Mouse (Mus musculus) Patski (cell line): ENCODE results near the gene Uhmk1. TPM values are rescaled to one million over a fixed set of nuclear protein-coding genes. Genes with fewer than 3 reads are reported as not detected.

Experiments
- ATAC-seq: fragments of 100-300 bp; one replicate; pipeline ENCODE4 v1.8.0; 2021
- CTCF ChIA-PET: fragments of 350-600 bp; sonication (Branson Sonifier 250); formaldehyde crosslinking; loops from one replicate; lab custom pipeline; 2022; ENCODE audit warnings: inconsistent platforms; lab: Charles Lee
- POLR2A ChIA-PET: fragments of 350-600 bp; sonication (Branson Sonifier 250); formaldehyde crosslinking; loops from one replicate; lab custom pipeline; 2022; ENCODE audit warnings: antibody characterized with exemption, inconsistent platforms; lab: Charles Lee
- DNase-seq: peaks from one replicate; pipeline ENCODE4 v3.0.0-alpha.2; 2011; ENCODE audit warnings: low read depth, low spot score
- H3K27me3 ChIP-seq: fragments of 371-371 bp; one replicate; pipeline ENCODE4 v1.5.1; 2021
- CTCF ChIP-seq: fragments of 100-300 bp; IDR thresholded peaks from one replicate; pipeline ENCODE4 v1.5.1; 2021
- in situ Hi-C: fragments of 300-500 bp; cut with MboI; formaldehyde crosslinking; loops from 3 replicates; pipeline ENCODE4 v1.11.1; 2018; ENCODE audit warnings: low pct_unique_long_range_greater_than_20kb, mixed read lengths
- polyA plus RNA-seq: library from polyadenylated mRNA; unstranded; gene quantifications from one replicate; pipeline ENCODE4 v1.2.3, GENCODE M21; 2021

Uhmk1 gene
- polyA plus RNA-seq, 1 experiment from 2014 or later = 47.4 TPM

DNA sequence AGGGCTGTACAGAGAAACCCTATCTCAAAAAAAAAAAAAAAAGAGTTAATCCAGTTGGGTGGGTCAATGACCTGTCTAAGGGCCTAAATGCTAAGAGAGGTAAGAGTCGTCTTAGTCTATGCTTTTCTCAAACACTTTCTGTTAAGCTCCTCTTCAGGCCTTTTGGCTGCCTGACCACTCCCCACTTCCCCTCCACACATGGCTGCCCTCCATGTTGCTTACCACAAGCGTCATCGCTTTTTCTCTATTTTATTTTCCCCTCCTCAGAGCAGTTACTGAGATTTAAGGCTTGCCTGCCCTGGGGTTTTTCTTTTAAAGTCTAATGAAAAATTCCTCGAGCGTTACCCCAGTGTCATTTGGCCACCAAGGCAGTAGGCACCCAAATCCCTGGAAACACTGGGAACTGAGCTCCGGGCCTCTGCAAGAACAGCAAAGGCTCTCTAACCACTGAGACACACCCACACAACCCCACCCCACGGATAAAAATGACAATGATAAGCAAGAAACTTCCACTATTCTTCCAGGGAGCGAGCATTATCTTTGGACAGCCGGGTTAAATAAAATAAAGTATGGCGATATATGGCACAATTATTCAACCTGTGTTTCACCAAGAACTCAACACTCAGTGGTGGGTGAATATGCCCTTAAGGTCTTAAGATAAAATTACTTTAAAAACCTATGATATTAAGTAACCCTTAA lies 1.9 kb downstream of the Uhmk1 start:
- ATAC-seq = no peak
- ChIA-PET CTCF (no interaction called here), POLR2A (no interaction called here)
- H3K27me3 ChIP-seq = no peaks in the 10 kb centered on the region
- no peak for TF ChIP-seq CTCF
- DNase-seq = no peak
- in situ Hi-C loops = no loop called here

DNA sequence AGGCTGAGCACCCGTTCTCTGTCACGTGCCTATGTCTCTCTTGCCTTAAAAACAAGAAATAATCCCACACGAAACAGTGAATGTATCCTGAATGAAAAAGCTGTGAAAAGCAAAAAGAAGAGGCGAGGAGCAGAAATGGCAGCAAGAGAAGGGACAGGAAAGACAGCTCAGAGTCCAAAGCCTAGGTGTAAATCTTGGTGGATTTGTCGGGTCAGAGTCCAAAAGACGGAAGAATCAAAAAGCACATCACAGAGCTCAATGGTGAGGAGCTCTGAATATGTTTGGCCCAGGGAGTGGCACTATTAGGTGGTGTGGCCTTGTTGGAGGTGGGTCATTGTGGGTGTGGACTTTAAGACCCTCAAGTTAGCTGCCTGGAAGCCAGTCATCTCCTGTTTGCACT lies 8.8 kb downstream of the Uhmk1 start:
- DNase-seq = no peak
- no peak for ATAC-seq
- no peaks in the 10 kb centered on the region for H3K27me3 ChIP-seq
- TF ChIP-seq CTCF = no peak
- POLR2A ChIA-PET = no interaction called here
- CTCF ChIA-PET = interaction anchor here (1.0 kb wide), 1 partner anchor 9 kb away, joined by 3 read pairs; no protein-coding TSS in a partner anchor
- in situ Hi-C loops = no loop called here

DNA sequence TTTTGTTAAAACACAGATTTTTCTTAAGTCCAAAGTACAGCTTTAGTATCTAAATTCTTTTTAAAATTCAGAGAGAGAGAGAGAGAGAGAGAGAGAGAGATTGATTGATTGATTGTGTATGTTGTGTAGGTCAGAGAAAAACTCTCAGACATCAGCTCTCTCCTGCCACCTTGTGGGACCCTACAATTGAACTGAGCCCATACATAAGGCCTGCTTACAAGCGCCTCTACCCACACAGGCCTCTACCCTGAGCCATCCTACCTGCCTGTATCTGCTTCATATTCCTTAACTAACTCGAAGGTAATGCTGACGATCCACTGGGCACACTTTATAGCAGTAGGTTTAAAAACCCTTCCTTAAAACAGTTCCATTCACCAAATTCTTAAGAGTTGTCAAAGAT lies 14.8 kb downstream of the Uhmk1 start:
- POLR2A ChIA-PET = no interaction called here
- in situ Hi-C loops = no loop called here
- DNase-seq = no peak
- ATAC-seq = no peak
- CTCF ChIA-PET = interaction anchor here (0.7 to 3.9 kb wide), 8 partner anchors 9 to 261 kb away, joined by 3 to 18 read pairs (median 3); no protein-coding TSS in a partner anchor
- TF ChIP-seq CTCF = peak; percentile 58
- no peaks in the 10 kb centered on the region for H3K27me3 ChIP-seq

DNA sequence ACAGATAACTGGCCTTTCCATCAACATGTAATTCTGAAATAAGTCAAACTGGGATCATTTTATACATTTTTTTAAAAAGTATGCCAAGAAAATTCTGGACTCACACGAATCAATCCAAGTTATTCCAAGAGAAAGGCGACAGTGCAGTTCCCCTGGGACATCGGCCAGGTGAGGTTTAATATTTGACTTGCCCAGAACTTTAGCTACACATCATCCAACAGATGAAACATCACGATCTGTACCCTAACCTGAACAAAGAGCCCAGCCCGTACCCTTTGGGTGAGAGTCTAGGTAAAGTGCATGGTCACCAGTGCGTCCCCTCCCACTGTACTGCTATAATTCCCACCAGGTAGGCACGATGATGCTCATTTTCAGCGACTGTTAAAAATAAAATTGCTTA lies 19.0 kb downstream of the Uhmk1 start:
- no peaks in the 10 kb centered on the region for H3K27me3 ChIP-seq
- CTCF ChIA-PET = interaction anchor here (0.9 to 1.1 kb wide), 2 partner anchors 9 to 41 kb away, joined by 3 read pairs; no protein-coding TSS in a partner anchor
- no peak for DNase-seq
- POLR2A ChIA-PET = no interaction called here
- in situ Hi-C loops = no loop called here
- TF ChIP-seq CTCF = no peak
- ATAC-seq = no peak

DNA sequence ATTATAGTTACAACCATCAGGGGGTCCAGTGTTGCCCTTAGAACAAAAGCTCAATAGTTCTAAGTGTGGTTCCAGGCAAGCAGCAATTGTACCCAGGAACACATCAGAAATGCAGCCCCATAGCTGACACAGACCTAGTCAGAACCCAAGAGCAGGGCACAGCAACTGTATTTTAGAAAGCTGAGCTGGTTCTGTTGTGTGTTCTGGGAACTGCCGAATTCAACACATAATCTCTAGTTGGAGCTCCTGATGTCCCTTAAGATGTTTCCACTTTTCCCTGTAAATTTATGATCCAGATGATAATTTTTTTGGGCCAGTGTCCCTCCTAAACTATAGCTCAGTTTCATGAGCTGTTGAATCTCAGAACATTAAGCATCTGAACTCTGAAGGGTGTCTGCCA lies 23.3 kb downstream of the Uhmk1 start:
- ChIA-PET CTCF (interaction anchor here (1.4 kb wide), 1 partner anchor 8 kb away, joined by 5 read pairs; no protein-coding TSS in a partner anchor), POLR2A (no interaction called here)
- TF ChIP-seq CTCF = no peak
- ATAC-seq = no peak
- H3K27me3 ChIP-seq = no peaks in the 10 kb centered on the region
- in situ Hi-C loops = no loop called here
- DNase-seq = no peak

DNA sequence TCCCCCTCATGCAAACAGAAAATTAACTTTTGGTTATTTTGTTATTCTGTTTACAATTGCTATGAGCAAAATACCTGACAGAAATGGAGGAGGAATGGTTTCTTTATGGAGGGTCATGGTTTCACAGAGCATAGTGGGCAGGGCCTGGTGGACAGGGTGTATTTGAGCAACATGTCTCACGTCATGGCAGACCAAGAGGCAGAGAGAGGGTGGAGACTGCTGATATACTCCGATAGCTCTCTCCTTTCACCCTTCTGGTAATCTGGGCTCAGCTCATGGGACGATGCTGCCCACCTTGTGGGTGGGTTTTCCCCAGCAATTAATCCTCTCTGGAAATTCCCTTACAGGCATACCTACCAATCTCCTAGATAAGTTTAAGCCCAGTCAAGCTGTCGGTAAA lies 25.0 kb downstream of the Uhmk1 start:
- ATAC-seq (no peak), DNase-seq (no peak)
- CTCF ChIA-PET = no interaction called here
- no peak for TF ChIP-seq CTCF
- POLR2A ChIA-PET = interaction anchor here (1.3 kb wide), 1 partner anchor 232 kb away, joined by 5 read pairs; no protein-coding TSS in a partner anchor
- H3K27me3 ChIP-seq = no peaks in the 10 kb centered on the region
- in situ Hi-C loops = no loop called here

DNA sequence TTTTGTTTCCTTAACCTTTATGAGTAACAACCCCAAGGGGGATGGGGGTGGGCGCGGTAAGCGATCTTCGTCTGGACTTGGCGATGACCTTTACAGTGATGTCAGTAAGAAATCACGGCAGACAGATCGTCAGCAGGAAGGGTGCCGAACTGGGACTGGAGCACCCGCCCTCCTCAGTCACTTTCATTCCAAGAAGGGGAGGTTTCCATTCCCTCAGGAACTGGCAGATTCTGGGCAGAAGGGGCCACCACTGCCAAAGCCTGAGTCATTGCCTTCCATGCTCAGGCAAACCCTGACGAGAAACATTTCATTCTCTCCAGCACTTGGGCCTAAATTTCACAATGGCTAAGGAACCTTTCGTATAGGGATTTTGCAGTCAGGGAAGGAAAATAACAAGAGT lies 26.6 kb downstream of the Uhmk1 start:
- in situ Hi-C loops = no loop called here
- POLR2A ChIA-PET = interaction anchor here (1.5 kb wide), 1 partner anchor 14 kb away, joined by 3 read pairs; the partner anchor contains the start of gene Uap1
- DNase-seq (no peak), ATAC-seq (peak; percentile 62)
- no peaks in the 10 kb centered on the region for H3K27me3 ChIP-seq
- no peak for TF ChIP-seq CTCF
- CTCF ChIA-PET = no interaction called here

DNA sequence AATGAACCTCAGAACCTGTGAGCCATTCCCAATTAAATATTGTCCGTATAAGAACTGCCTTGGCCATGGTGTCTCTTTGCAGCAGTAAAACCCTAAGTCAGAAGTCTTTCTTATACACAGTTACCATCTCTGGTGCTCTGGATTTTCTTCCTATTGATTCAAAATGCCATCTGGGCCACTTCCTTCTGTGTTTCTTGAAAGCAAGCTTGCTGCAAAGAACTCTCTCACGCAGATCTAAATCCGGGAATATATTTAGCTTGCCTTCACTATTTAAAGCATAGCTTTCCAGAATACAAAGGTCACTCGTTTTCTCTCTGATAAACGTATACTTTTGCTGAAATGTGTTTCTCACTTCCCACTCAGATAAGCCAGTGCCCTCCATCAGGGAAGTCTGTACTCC lies 28.7 kb downstream of the Uhmk1 start:
- no peak for TF ChIP-seq CTCF
- in situ Hi-C loops = no loop called here
- DNase-seq = no peak
- ChIA-PET POLR2A (no interaction called here), CTCF (interaction anchor here (1.5 kb wide), 2 partner anchors 11 to 12 kb away, joined by 3 to 4 read pairs; partner anchors contain the start of gene Uap1)
- no peaks in the 10 kb centered on the region for H3K27me3 ChIP-seq
- ATAC-seq = no peak

DNA sequence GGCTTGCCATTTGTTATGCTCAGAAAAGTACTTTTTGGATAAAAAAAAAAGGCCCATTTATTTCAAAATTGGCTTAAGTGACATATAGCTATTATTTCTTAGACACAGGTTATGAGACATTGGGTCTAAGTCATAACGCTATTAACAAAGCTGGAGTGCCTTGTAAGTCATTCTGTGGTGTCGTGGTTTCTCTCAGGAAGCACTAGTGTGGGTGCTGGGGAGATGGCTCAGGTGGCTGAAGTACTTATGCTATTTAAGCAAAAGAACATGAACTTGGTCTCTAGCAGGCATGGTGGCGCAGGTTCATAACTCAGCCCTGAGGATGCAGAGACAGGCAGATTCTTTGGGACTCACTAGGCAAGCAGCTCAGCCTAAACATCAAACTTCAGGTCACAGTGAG lies 30.1 kb downstream of the Uhmk1 start:
- CTCF ChIA-PET = no interaction called here
- POLR2A ChIA-PET = no interaction called here
- H3K27me3 ChIP-seq = no peaks in the 10 kb centered on the region
- in situ Hi-C loops = no loop called here
- ATAC-seq (no peak), DNase-seq (no peak)
- TF ChIP-seq CTCF = no peak

DNA sequence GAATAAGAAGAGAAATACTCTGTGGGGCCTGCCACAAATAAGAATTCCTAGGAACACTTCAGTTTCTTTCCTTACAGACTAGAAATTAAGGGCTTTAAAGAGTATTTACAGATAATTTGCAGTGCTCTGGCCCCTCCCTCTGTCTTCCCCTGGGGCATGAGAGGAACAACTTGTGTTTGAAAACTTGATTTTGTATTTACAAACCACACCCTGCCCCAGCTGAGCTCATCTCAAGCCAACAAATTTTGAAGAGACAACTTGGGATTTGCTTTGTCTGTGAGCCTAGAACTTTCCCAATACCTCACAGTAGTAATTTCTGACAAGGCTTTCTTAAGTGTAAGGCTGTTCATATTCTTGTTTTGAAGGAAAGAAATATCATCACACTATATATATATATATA lies 32.5 kb downstream of the Uhmk1 start:
- in situ Hi-C loops = no loop called here
- no peak for TF ChIP-seq CTCF
- ATAC-seq (no peak), DNase-seq (no peak)
- POLR2A ChIA-PET = no interaction called here
- no peaks in the 10 kb centered on the region for H3K27me3 ChIP-seq
- CTCF ChIA-PET = no interaction called here

DNA sequence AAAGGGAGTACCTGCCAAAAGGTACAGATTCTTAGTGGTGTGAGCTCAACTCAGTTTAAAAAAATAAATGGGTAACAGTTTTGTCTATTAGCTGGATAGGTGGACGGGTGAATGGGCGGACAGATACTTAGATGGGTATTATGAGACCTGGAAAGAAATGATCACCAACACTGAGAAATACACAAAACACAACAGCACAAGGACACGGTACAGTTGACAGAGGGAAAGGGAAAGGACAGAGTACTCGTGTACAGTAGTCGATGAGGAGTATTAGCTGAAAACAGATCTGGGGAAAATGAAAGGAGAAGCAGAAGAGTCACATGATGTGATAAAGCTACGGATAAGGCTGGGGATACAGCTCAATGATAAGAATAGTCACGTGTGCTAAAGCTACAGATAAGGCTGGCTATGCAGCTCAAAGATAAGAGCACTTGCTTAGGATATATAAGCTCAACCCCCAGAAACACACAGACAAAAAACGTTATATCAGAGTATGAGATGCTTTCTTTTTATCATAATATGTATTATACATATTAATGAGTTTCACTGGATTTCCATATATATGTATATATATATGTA lies 38.4 kb downstream of the Uhmk1 start:
- in situ Hi-C loops = no loop called here
- CTCF ChIA-PET = interaction anchor here (1.0 kb wide), 1 partner anchor 31 kb away, joined by 3 read pairs; no protein-coding TSS in a partner anchor
- DNase-seq (no peak), ATAC-seq (no peak)
- no peak for TF ChIP-seq CTCF
- no peaks in the 10 kb centered on the region for H3K27me3 ChIP-seq
- POLR2A ChIA-PET = no interaction called here
